Mouse (Mus musculus) heart, postnatal 0 days (tissue): Measurements from ENCODE around the gene Nat8f6.

Experiments
- CTCF ChIP-seq: IDR thresholded peaks from 2 replicates; pipeline ENCODE4 v1.5.1; 2016; ENCODE audit warnings: antibody characterized with exemption, control low read depth, low read depth
- EP300 ChIP-seq: IDR thresholded peaks from 2 replicates; pipeline ENCODE4 v1.6.1; 2016; ENCODE audit warnings: antibody characterized with exemption, low read depth

DNA sequence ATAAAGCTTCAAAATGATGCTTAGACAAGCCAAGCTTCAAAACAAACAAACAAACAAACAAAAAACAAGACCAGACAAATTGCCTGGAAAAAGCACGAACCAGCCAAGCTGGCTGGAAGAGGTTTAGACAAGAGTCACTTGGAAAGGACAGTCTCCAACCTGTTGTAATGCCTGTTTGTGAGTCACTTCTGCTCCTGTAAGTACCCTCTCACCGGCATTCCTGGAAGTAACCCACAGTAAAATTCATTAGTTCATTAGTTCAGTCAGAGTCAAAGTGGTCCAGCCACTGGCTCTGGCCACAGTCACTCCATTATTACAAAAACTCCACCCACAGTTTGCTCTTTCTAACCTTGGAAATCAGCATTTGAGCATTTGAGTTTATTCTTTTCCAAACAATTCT, 43.1 kb upstream of the Nat8f6 start:
- TF ChIP-seq CTCF (no peak), EP300 (no peak)
